Mouse (Mus musculus) C2C12 (cell line): ENCODE measurements around the gene Tbc1d10a. TPM values are rescaled to one million over a fixed set of nuclear protein-coding genes. Genes with fewer than 3 reads are reported as not detected.

Source experiments
- H3K27me3 ChIP-seq: one replicate; pipeline ENCODE4 v1.6.1; 2011; ENCODE audit not compliant: control insufficient read depth, insufficient read depth, insufficient read length
- H3K36me3 ChIP-seq: one replicate; pipeline ENCODE4 v1.6.1; 2011; ENCODE audit not compliant: control insufficient read depth, insufficient read depth
- H3K4me3 ChIP-seq: one replicate; pipeline ENCODE4 v1.5.1; 2011; ENCODE audit warnings: mild to moderate bottlenecking, control low read depth; ENCODE audit not compliant: poor library complexity, insufficient read depth, severe bottlenecking
- H3K79me2 ChIP-seq: one replicate; pipeline ENCODE4 v1.6.1; 2011; ENCODE audit not compliant: control insufficient read depth, insufficient read depth
- H3K79me3 ChIP-seq: one replicate; pipeline ENCODE4 v1.6.1; 2011; ENCODE audit warnings: low read depth, control low read depth
- H3ac ChIP-seq: one replicate; pipeline ENCODE3; 2011; ENCODE audit warnings: low read depth; ENCODE audit not compliant: control insufficient read depth, insufficient read length
- CEBPB ChIP-seq: IDR thresholded peaks from one replicate; pipeline ENCODE4 v1.6.1; 2011; ENCODE audit warnings: low read depth, mild to moderate bottlenecking, control low read depth, moderate library complexity
- CTCF ChIP-seq: IDR thresholded peaks from one replicate; pipeline ENCODE4 v1.5.1; 2011; ENCODE audit not compliant: control insufficient read depth, insufficient read depth, insufficient read length
- FOSL1 ChIP-seq: IDR thresholded peaks from one replicate; pipeline ENCODE4 v1.8.0; 2011; ENCODE audit warnings: mild to moderate bottlenecking, low read length; ENCODE audit not compliant: poor library complexity, insufficient read depth, severe bottlenecking
- MAX ChIP-seq: IDR thresholded peaks from one replicate; pipeline ENCODE4 v1.6.1; 2011; ENCODE audit warnings: mild to moderate bottlenecking, control low read depth
- MYOD1 ChIP-seq: IDR thresholded peaks from one replicate; pipeline ENCODE4 v1.6.1; 2011; ENCODE audit warnings: low read depth; ENCODE audit not compliant: control insufficient read depth, insufficient read length
- MYOG ChIP-seq: IDR thresholded peaks from one replicate; pipeline ENCODE4 v1.6.1; 2011; ENCODE audit not compliant: control insufficient read depth, insufficient read length; ENCODE audit errors: extremely low read depth
- USF1 ChIP-seq: IDR thresholded peaks from one replicate; pipeline ENCODE4 v1.6.1; 2011; ENCODE audit warnings: low read depth, mild to moderate bottlenecking, control low read depth, moderate library complexity
- polyA plus RNA-seq: library from polyadenylated mRNA; unstranded; fragments of >200 nt; fragmentation: generic; extraction: Trizol; gene quantifications from one replicate; pipeline ENCODE4 v1.2.1, GENCODE M21; 2012; ENCODE audit warnings: missing spikeins

Gene Tbc1d10a
- polyA plus RNA-seq, 1 experiment = 22.4 TPM

- TF ChIP-seq MAX = no peak
- TF ChIP-seq CEBPB = no peak
- no peak for TF ChIP-seq MYOD1
- TF ChIP-seq CTCF = no peak
- TF ChIP-seq MYOG = no peak
- no peak for TF ChIP-seq USF1
- TF ChIP-seq FOSL1 = no peak
- Histone ChIP-seq H3K4me3 (no peak overlapping the region), H3K36me3 (no peaks in the 10 kb centered on the region)
These were observed 30.9 kb upstream of the Tbc1d10a start for GRCm38 (mm10) chr11:4155641-4156040.

GRCm38 (mm10) chr11:4158676-4159075 is 27.9 kb upstream of the Tbc1d10a start:
- Histone ChIP-seq H3K4me3 (no peak overlapping the region), H3K36me3 (peaks cover 28% of the 10 kb centered on the region), H3ac (no peak overlapping the region), H3K79me3 (peaks cover 31% of the 10 kb centered on the region), H3K27me3 (no peaks in the 10 kb centered on the region), H3K79me2 (peaks cover 47% of the 10 kb centered on the region)
- no peak for TF ChIP-seq CEBPB
- no peak for TF ChIP-seq USF1
- TF ChIP-seq MYOG = no peak
- no peak for TF ChIP-seq FOSL1
- no peak for TF ChIP-seq MAX
- TF ChIP-seq MYOD1 = no peak
- TF ChIP-seq CTCF = no peak

More at GRCm38 (mm10) chr11:4155641-4156040, 30.9 kb upstream of the Tbc1d10a start:
- no peaks in the 10 kb centered on the region for H3K27me3 ChIP-seq
- H3K79me3 ChIP-seq = peaks cover 3% of the 10 kb centered on the region
- no peak overlapping the region for H3ac ChIP-seq
- peaks cover 17% of the 10 kb centered on the region for H3K79me2 ChIP-seq

GRCm38 (mm10) chr11:4159808-4160708 is 26.5 kb upstream of the Tbc1d10a start, which contains the start of the genes Ccdc157 and Sf3a1:
Gene Ccdc157 (minus strand): TSS chr11:4160293.
Gene Sf3a1 (plus strand): TSS chr11:4160350.
- Histone ChIP-seq H3K27me3 (no peaks in the 10 kb centered on the region), H3K36me3 (peaks cover 42% of the 10 kb centered on the region), H3K79me3 (peaks cover 45% of the 10 kb centered on the region), H3K4me3 (peak within 1 kb of the TSS; percentile 94), H3K79me2 (peaks cover 61% of the 10 kb centered on the region), H3ac (peak within 1 kb of the TSS; percentile 96)
- TF ChIP-seq FOSL1 = no peak
- TF ChIP-seq CTCF = no peak
- TF ChIP-seq MAX = peak; percentile 66
- no peak for TF ChIP-seq USF1
- no peak for TF ChIP-seq MYOD1

- no peaks in the 10 kb centered on the region for H3K27me3 ChIP-seq
- peak overlapping the region; percentile 96 for H3ac ChIP-seq
- H3K36me3 ChIP-seq = peaks cover 50% of the 10 kb centered on the region
- H3K4me3 ChIP-seq = peak overlapping the region; percentile 94
- peaks cover 48% of the 10 kb centered on the region for H3K79me3 ChIP-seq
- no peak for TF ChIP-seq FOSL1
- TF ChIP-seq USF1 = no peak
- no peak for TF ChIP-seq MAX
- no peak for TF ChIP-seq MYOG
- TF ChIP-seq CEBPB = no peak
- TF ChIP-seq MYOD1 = no peak
- TF ChIP-seq CTCF = no peak
- peaks cover 70% of the 10 kb centered on the region for H3K79me2 ChIP-seq
These were observed 25.7 kb upstream of the Tbc1d10a start for GRCm38 (mm10) chr11:4160758-4161480.

- Histone ChIP-seq H3K79me2 (peaks cover 97% of the 10 kb centered on the region), H3ac (peak overlapping the region; percentile 21), H3K4me3 (no peak overlapping the region), H3K36me3 (peaks cover 88% of the 10 kb centered on the region), H3K27me3 (no peaks in the 10 kb centered on the region), H3K79me3 (peaks cover 53% of the 10 kb centered on the region)
- no peak for TF ChIP-seq USF1
These were observed 21.9 kb upstream of the Tbc1d10a start for GRCm38 (mm10) chr11:4164701-4165100.
